Mouse (Mus musculus) liver, embryonic 16.5 days (tissue): ENCODE measurements around the gene Mpp4. TPM values are rescaled to one million over a fixed set of nuclear protein-coding genes. Genes with fewer than 3 reads are reported as not detected.

Experiments
- ATAC-seq: fragments of 200-750 bp; cut with Nextera tagmentation; 2 replicates; pipeline ENCODE4 v1.8.0; 2017; ENCODE audit warnings: low read depth, mild to moderate bottlenecking, moderate number of reproducible peaks, moderate library complexity
- H3K27ac ChIP-seq: fragments of 300-500 bp; sonication (generic); 2 replicates; pipeline ENCODE4 v1.5.1; 2014; ENCODE audit warnings: mild to moderate bottlenecking, low read length
- H3K27me3 ChIP-seq: fragments of 300-500 bp; sonication (generic); 2 replicates; pipeline ENCODE4 v1.6.1; 2014; ENCODE audit warnings: low read depth, low read length, mixed read lengths; ENCODE audit not compliant: control insufficient read depth, insufficient read depth
- H3K36me3 ChIP-seq: fragments of 300-500 bp; sonication (generic); 2 replicates; pipeline ENCODE4 v1.6.1; 2014; ENCODE audit warnings: mild to moderate bottlenecking; ENCODE audit not compliant: control insufficient read depth, insufficient read depth
- H3K4me1 ChIP-seq: fragments of 300-500 bp; sonication (generic); 2 replicates; pipeline ENCODE4 v1.6.1; 2014; ENCODE audit warnings: low read depth, low read length, mixed read lengths; ENCODE audit not compliant: control insufficient read depth
- H3K4me2 ChIP-seq: fragments of 300-500 bp; sonication (generic); 2 replicates; pipeline ENCODE4 v1.6.1; 2014; ENCODE audit warnings: low read depth, low read length, mixed read lengths
- H3K4me3 ChIP-seq: fragments of 300-500 bp; sonication (generic); 2 replicates; pipeline ENCODE4 v1.5.1; 2014; ENCODE audit warnings: low read depth, mild to moderate bottlenecking, low read length
- H3K9ac ChIP-seq: fragments of 300-500 bp; sonication (generic); 2 replicates; pipeline ENCODE4 v1.6.1; 2014; ENCODE audit warnings: low read depth, low read length
- H3K9me3 ChIP-seq: fragments of 300-500 bp; sonication (generic); replicated peaks from 2 replicates; pipeline ENCODE4 v1.6.1; 2016; ENCODE audit warnings: low read length; ENCODE audit not compliant: control insufficient read depth
- WGBS: fragments of 180-500 bp; shearing (Covaris S2); extraction: QIAGEN DNeasy Blood & Tissue Kit; methylation state at CpG from one replicate; pipeline ENCODE4 v1.1.7; 2014; ENCODE audit not compliant: insufficient replicate concordance; 5-methylcytosine and 5-hydroxymethylcytosine counted together
- polyA plus RNA-seq: library from polyadenylated mRNA; unstranded; fragments of >200 nt; fragmentation: Nextera tagmentation; extraction: Ambion mirVana; gene quantifications from 2 replicates; pipeline ENCODE4 v1.2.1, GENCODE M21; 2015

Mpp4 gene
- polyA plus RNA-seq: 0.18 and 0.44 TPM in 2 replicates

GRCm38 (mm10) chr1:59163030-59163461 lies at the start of gene Mpp4:
Gene Mpp4 (minus strand): TSS chr1:59163389.
- Histone ChIP-seq H3K27ac (no peak within 1 kb of the TSS), H3K9ac (no peak within 1 kb of the TSS), H3K36me3 (peaks cover 4% of the 10 kb centered on the region; the same call in 1 of the 2 replicates), H3K4me3 (no peak within 1 kb of the TSS), H3K27me3 (no peaks in the 10 kb centered on the region), H3K4me2 (no peak within 1 kb of the TSS), H3K4me1 (no peaks in the 10 kb centered on the region), H3K9me3 (no peaks in the 10 kb centered on the region)
- 24% methylated on average over 12 of the region's 12 CpGs for WGBS
- no peak for ATAC-seq

GRCm38 (mm10) chr1:59212951-59213350 lies 49.8 kb upstream of the Mpp4 start:
- ATAC-seq: no peak
- WGBS: no CpG with 5 or more reads among the region's 1 CpGs
- H3K27ac ChIP-seq: no peak overlapping the region; the same call in 1 of the 2 replicates

GRCm38 (mm10) chr1:59212076-59212779 lies 49.0 kb upstream of the Mpp4 start:
- no peak overlapping the region for H3K9ac ChIP-seq
- H3K4me2 ChIP-seq: no peak overlapping the region
- H3K9me3 ChIP-seq: no peaks in the 10 kb centered on the region
- WGBS: 54% methylated on average over 5 of the region's 5 CpGs
- H3K36me3 ChIP-seq: no peaks in the 10 kb centered on the region
- no peak overlapping the region for H3K4me3 ChIP-seq
- H3K27ac ChIP-seq: peak overlapping the region; percentile 18
- peak; percentile 85 for ATAC-seq
- H3K27me3 ChIP-seq: no peaks in the 10 kb centered on the region
- H3K4me1 ChIP-seq: no peaks in the 10 kb centered on the region

More at GRCm38 (mm10) chr1:59212951-59213350, 49.8 kb upstream of the Mpp4 start:
- Histone ChIP-seq H3K36me3 (no peaks in the 10 kb centered on the region; the same call in 1 of the 2 replicates), H3K4me1 (no peaks in the 10 kb centered on the region), H3K9ac (no peak overlapping the region), H3K9me3 (no peaks in the 10 kb centered on the region), H3K4me3 (no peak overlapping the region), H3K27me3 (no peaks in the 10 kb centered on the region), H3K4me2 (no peak overlapping the region)

- peak; percentile 66 for ATAC-seq
- no peaks in the 10 kb centered on the region for H3K36me3 ChIP-seq
- no peak overlapping the region for H3K9ac ChIP-seq
- H3K27ac ChIP-seq: peak overlapping the region; percentile 65
- H3K4me1 ChIP-seq: no peaks in the 10 kb centered on the region
- H3K4me2 ChIP-seq: no peak overlapping the region
- H3K4me3 ChIP-seq: no peak overlapping the region
- no peaks in the 10 kb centered on the region for H3K27me3 ChIP-seq
- no peaks in the 10 kb centered on the region for H3K9me3 ChIP-seq
- WGBS: 57% methylated on average over 4 of the region's 4 CpGs
These were observed 48.5 kb upstream of the Mpp4 start for GRCm38 (mm10) chr1:59211651-59212050.

- peak overlapping the region; percentile 58 for H3K27ac ChIP-seq
- WGBS: 70% methylated on average over 1 of the region's 1 CpGs
These were observed 45.1 kb upstream of the Mpp4 start for GRCm38 (mm10) chr1:59208331-59208730.

GRCm38 (mm10) chr1:59204489-59204888 lies 41.3 kb upstream of the Mpp4 start:
- Histone ChIP-seq H3K4me1 (peaks cover 7% of the 10 kb centered on the region), H3K4me2 (no peak overlapping the region), H3K27ac (no peak overlapping the region), H3K9ac (no peak overlapping the region), H3K4me3 (no peak overlapping the region), H3K36me3 (no peaks in the 10 kb centered on the region), H3K9me3 (no peaks in the 10 kb centered on the region), H3K27me3 (no peaks in the 10 kb centered on the region)
- no peak for ATAC-seq
- 68% methylated on average over 1 of the region's 1 CpGs for WGBS

More at GRCm38 (mm10) chr1:59208331-59208730, 45.1 kb upstream of the Mpp4 start:
- Histone ChIP-seq H3K9ac (no peak overlapping the region), H3K9me3 (no peaks in the 10 kb centered on the region), H3K4me1 (no peaks in the 10 kb centered on the region), H3K36me3 (no peaks in the 10 kb centered on the region), H3K4me2 (no peak overlapping the region), H3K27me3 (no peaks in the 10 kb centered on the region), H3K4me3 (no peak overlapping the region)
- peak; percentile 37 for ATAC-seq

GRCm38 (mm10) chr1:59202367-59202766 lies 39.2 kb upstream of the Mpp4 start:
- H3K4me2 ChIP-seq: no peak overlapping the region
- no peak overlapping the region for H3K9ac ChIP-seq
- no peaks in the 10 kb centered on the region for H3K9me3 ChIP-seq
- 72% methylated on average over 10 of the region's 10 CpGs for WGBS
- H3K4me1 ChIP-seq: peaks cover 7% of the 10 kb centered on the region
- ATAC-seq: peak; percentile 90
- no peak overlapping the region for H3K4me3 ChIP-seq
- peak overlapping the region; percentile 71 for H3K27ac ChIP-seq
- no peaks in the 10 kb centered on the region; the same call in 1 of the 2 replicates for H3K36me3 ChIP-seq
- H3K27me3 ChIP-seq: no peaks in the 10 kb centered on the region

- no peak for ATAC-seq
- peaks cover 7% of the 10 kb centered on the region for H3K4me1 ChIP-seq
- H3K4me3 ChIP-seq: no peak overlapping the region
- H3K4me2 ChIP-seq: no peak overlapping the region
- H3K27ac ChIP-seq: peak overlapping the region; percentile 71
- no peaks in the 10 kb centered on the region for H3K27me3 ChIP-seq
- H3K9ac ChIP-seq: no peak overlapping the region
- no peaks in the 10 kb centered on the region for H3K9me3 ChIP-seq
- H3K36me3 ChIP-seq: no peaks in the 10 kb centered on the region; the same call in 1 of the 2 replicates
- WGBS: 64% methylated on average over 1 of the region's 1 CpGs
These were observed 38.4 kb upstream of the Mpp4 start for GRCm38 (mm10) chr1:59201561-59201960.

- ATAC-seq: peak; percentile 55; the same call in 1 of the 2 replicates
- H3K36me3 ChIP-seq: no peaks in the 10 kb centered on the region; the same call in 1 of the 2 replicates
- no peaks in the 10 kb centered on the region for H3K27me3 ChIP-seq
- 55% methylated on average over 5 of the region's 5 CpGs for WGBS
- no peaks in the 10 kb centered on the region for H3K9me3 ChIP-seq
- H3K4me2 ChIP-seq: no peak overlapping the region
- H3K27ac ChIP-seq: peak overlapping the region; percentile 71
- no peak overlapping the region for H3K9ac ChIP-seq
- H3K4me1 ChIP-seq: peaks cover 7% of the 10 kb centered on the region
- H3K4me3 ChIP-seq: no peak overlapping the region
These were observed 37.8 kb upstream of the Mpp4 start for GRCm38 (mm10) chr1:59200960-59201359.
